Mouse (Mus musculus): ENCODE results near the gene Emilin2. TPM values are rescaled to one million over a fixed set of nuclear protein-coding genes. Genes with fewer than 3 reads are reported as not detected.

Gene Emilin2
- total RNA-seq, 1 experiment from 2014 or later, result 329 TPM

DNA sequence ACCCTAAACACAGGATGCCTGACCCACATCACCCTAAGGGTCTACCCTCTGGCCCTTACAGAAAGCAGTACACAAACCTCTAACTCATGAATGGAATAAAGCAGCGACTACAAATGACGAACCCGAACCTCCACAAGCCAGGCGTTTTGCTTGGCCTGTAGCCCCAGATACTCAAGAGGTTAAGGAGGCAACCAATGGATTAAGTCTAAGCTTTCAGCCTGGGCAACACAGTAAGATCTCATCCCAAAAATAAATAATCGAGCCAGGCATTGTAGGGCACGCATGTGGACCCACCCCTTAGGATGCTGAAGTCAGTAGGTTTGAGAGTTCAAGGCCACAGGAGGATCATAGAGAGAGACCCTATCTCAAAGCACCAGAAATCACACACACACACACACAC lies 5.7 kb downstream of the Emilin2 start:
- no peak for ATAC-seq (replicated peaks; ENCODE audit: insufficient number of reproducible peaks, low FRiP score, low TSS enrichment, poor library complexity, severe bottlenecking)

DNA sequence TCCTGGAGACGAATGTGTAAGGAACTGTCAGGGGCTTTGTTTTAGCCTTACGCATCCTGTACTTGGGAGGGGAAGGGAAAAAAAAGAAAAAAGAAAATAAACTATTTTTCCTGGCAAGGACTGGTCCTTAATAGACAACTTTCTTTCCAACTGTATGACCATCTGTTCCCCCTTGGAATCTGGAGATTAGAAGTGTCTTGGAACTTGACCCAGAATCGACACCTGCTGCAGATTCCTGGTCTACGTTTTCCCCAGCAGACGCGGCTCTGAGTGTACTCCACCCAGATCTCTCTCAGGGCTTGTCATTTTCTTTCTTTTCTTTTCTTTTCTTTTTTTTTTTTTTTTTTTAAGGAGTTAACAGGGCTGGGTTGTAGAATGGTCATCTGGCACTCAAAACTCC lies 8.3 kb downstream of the Emilin2 start:
- ATAC-seq (replicated peaks; ENCODE audit: insufficient number of reproducible peaks, low FRiP score, low TSS enrichment, poor library complexity, severe bottlenecking), result no peak

DNA sequence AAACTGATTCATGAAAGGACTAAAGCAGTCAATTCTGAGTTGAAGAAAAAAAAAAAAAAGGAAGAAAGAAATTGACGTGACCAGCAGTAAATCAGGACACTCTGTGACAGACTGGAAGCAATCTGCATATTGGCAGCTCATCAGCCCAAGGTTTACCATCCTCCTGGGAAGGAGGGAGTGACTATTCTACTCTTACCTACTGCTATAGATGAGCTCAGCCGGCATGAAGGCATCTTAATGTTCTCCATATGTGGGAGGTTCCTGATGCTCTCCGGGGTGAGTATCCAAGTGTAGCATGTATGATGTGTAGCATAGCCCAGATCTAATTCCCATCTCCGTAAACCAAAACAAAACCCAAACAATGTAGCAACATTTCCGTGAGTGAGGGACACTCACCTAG lies 10.4 kb downstream of the Emilin2 start:
- ATAC-seq (replicated peaks; ENCODE audit: insufficient number of reproducible peaks, low FRiP score, low TSS enrichment, poor library complexity, severe bottlenecking), result no peak

GRCm38 (mm10) chr17:71300338-71300737 lies 11.4 kb downstream of the Emilin2 start:
- peak; percentile 69 for ATAC-seq (replicated peaks; ENCODE audit: insufficient number of reproducible peaks, low FRiP score, low TSS enrichment, poor library complexity, severe bottlenecking)

- peak; percentile 85 for ATAC-seq (replicated peaks; ENCODE audit: insufficient number of reproducible peaks, low FRiP score, low TSS enrichment, poor library complexity, severe bottlenecking)
These were observed 11.9 kb downstream of the Emilin2 start for GRCm38 (mm10) chr17:71299879-71300278.

- peak; percentile 32 for ATAC-seq (replicated peaks; ENCODE audit: insufficient number of reproducible peaks, low FRiP score, low TSS enrichment, poor library complexity, severe bottlenecking)
These were observed 17.2 kb downstream of the Emilin2 start for GRCm38 (mm10) chr17:71294570-71294969.

- ATAC-seq (replicated peaks; ENCODE audit: insufficient number of reproducible peaks, low FRiP score, low TSS enrichment, poor library complexity, severe bottlenecking), result no peak
These were observed 18.9 kb downstream of the Emilin2 start for GRCm38 (mm10) chr17:71292897-71293296.

GRCm38 (mm10) chr17:71291897-71292420 lies 19.8 kb downstream of the Emilin2 start:
- ATAC-seq (replicated peaks; ENCODE audit: insufficient number of reproducible peaks, low FRiP score, low TSS enrichment, poor library complexity, severe bottlenecking), result no peak

DNA sequence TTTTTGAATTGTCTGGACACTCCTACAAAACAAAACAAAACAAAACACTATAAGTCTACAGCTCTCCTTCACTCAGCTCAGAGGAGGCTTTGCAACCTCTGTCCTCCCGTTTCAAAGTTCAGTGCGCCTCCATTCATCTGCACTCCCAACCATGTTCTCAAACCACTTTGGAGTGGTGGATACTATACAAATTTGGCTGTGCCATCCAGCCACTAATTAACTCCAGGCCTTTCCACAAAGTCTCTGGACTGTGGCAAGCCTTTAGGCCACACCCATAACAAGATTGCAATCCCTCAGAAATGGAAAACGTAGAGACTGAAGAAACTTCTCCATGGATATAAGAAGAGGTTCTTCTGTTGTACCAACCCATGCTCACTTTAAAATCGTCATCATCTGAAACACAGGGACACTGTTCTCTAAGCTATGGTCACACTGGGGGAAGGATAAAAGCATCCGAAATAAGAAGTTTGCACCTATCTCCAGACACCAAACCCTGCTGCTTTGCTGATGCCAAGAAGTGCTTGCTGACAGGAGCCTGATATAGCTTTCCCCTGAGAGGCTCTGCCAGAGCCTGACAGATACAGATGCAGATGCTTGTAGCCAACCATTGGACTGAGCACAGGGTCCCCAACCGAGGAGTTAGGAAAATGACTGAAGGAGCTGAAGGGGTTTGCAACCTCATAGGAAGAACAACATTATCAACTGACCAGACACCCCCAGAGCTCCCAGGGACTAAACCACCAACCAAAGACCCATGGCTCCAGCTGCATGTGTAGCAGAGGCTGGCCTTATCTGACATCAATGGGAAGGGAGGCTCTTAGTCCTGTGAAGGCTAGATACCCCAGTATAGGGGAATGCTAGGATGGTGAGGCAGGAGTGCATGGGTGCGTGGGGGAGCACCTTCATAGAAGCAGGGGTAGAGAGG lies 21.0 kb downstream of the Emilin2 start:
- ATAC-seq (replicated peaks; ENCODE audit: insufficient number of reproducible peaks, low FRiP score, low TSS enrichment, poor library complexity, severe bottlenecking), result no peak

- no peak for ATAC-seq (replicated peaks; ENCODE audit: insufficient number of reproducible peaks, low FRiP score, low TSS enrichment, poor library complexity, severe bottlenecking)
These were observed 22.1 kb downstream of the Emilin2 start for GRCm38 (mm10) chr17:71289572-71290176.

DNA sequence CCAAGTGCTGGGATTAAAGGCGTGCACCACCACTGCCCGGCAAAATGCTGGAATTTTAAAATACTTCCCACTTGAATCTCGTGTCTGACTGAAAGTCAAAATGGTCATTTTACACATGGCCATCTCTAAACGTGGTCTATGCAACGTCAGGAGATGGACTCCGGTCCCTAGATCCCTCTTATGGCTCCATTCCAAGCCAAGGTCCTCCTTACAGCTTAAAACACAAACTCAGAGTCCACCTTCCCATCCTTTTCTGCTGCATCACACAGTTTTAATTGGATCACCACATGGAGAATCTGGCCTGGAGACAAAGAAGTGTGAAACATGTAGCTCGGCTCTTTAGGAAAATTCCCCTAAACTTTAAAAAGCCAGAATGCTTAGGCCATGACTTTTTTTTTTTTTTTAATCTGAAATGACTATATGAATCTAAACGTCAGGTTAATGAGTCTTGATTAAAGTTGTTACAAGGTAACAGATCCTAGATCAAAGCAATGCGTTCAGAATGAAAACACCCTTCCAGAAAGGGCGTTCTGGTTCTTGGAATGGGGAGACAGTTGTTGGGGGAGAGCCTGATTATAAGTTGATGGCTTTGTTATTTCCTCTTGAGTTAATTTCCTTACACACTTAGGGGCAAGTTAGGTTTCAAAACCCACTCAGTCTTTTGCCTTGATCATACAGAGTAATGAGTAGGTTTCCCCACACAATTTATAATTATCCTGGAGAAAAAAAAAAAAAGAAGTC lies 22.8 kb downstream of the Emilin2 start:
- ATAC-seq (replicated peaks; ENCODE audit: insufficient number of reproducible peaks, low FRiP score, low TSS enrichment, poor library complexity, severe bottlenecking), result no peak

GRCm38 (mm10) chr17:71288145-71288758 lies 23.5 kb downstream of the Emilin2 start:
- peak; percentile 88 for ATAC-seq (replicated peaks; ENCODE audit: insufficient number of reproducible peaks, low FRiP score, low TSS enrichment, poor library complexity, severe bottlenecking)

GRCm38 (mm10) chr17:71287586-71287985 lies 24.2 kb downstream of the Emilin2 start:
- no peak for ATAC-seq (replicated peaks; ENCODE audit: insufficient number of reproducible peaks, low FRiP score, low TSS enrichment, poor library complexity, severe bottlenecking)

- ATAC-seq (replicated peaks; ENCODE audit: insufficient number of reproducible peaks, low FRiP score, low TSS enrichment, poor library complexity, severe bottlenecking), result peak; percentile 47
These were observed 25.8 kb downstream of the Emilin2 start for GRCm38 (mm10) chr17:71285929-71286328.

DNA sequence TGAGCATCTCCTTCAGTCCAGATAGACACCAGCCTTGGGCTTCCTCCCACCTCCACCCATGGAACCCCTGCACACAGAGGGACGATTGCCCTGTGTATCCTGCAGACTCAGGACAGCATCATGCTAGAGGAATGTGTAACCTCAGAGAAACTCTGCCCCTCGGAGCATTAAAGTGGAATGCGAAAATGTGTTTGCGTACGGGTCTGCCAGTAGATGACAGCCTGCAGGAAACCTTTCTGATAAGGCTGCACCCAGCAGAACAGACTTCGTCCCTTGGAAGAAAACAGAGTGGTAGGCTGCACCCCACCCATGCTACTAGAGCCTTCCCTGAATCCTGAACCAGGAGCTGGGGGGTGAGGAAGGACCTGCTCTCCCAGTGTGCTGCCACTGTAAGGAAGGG lies 26.9 kb downstream of the Emilin2 start:
- no peak for ATAC-seq (replicated peaks; ENCODE audit: insufficient number of reproducible peaks, low FRiP score, low TSS enrichment, poor library complexity, severe bottlenecking)

DNA sequence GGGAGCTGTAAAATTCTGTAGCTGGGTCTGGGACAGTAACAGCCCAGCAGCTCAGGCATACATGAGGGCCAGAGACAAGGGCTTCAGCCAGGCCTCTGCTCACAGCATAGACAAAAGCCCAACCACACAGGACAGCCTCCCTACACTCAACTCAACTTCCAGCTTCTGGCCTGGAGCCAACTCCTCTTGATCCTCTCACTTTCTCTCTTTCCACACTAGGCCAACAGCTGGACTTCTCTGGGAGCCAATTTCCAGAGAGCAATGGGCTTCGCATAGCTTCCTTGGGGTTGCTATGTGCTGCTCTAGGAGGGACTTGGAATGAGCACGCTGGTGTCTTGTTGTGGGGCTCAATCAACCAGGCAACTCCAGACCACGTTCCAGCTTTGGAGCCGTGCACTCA lies 28.5 kb downstream of the Emilin2 start:
- ATAC-seq (replicated peaks; ENCODE audit: insufficient number of reproducible peaks, low FRiP score, low TSS enrichment, poor library complexity, severe bottlenecking), result no peak

- no peak for ATAC-seq (replicated peaks; ENCODE audit: insufficient number of reproducible peaks, low FRiP score, low TSS enrichment, poor library complexity, severe bottlenecking)
These were observed 29.1 kb downstream of the Emilin2 start for GRCm38 (mm10) chr17:71282716-71283115.

- no peak for ATAC-seq (replicated peaks; ENCODE audit: insufficient number of reproducible peaks, low FRiP score, low TSS enrichment, poor library complexity, severe bottlenecking)
These were observed 33.9 kb downstream of the Emilin2 start for GRCm38 (mm10) chr17:71277701-71278491.

Measured in monocyte, adult 5-6 weeks (primary cell).